In genomic region chr6:32637568-32638183, GRCm38 (mm10) we compare ENCODE assay signal across 11 mouse cellular contexts. TPM values are rescaled to one million over a fixed set of nuclear protein-coding genes. Genes with fewer than 3 reads are reported as not detected.
A peak's percentile ranks its signal among the peaks of the same experiment; 100 is the strongest.
DNase-seq lines count a peak whose midpoint lies in the region; ATAC-seq lines count a peak whose summit lies in the region.
"Had no signal": no experiment of that assay in that cellular context is flagged by ENCODE, and none has a peak within 500 bp of the region (broad histone marks: within the 10 kb centered on the region; RNA-seq: fewer than 3 reads in every experiment).

No protein-coding gene starts in this region.

- peak; percentile 79 for ATAC-seq in cerebellum, adult (ENCODE audit: insufficient number of reproducible peaks, low FRiP score, low TSS enrichment)

- DNase-seq in cerebellum, postnatal 4 days (ENCODE audit: low spot score in 2 of 2): no peak
- DNase-seq in layer of hippocampus, adult 11-12 months (ENCODE audit: low spot score): peak; percentile 17
- no peak for DNase-seq in layer of hippocampus, postnatal 36 days
- peak; percentile 6 to 28 for DNase-seq in cerebellum, adult 18-20 months
- peak; percentile 17 for DNase-seq in heart, postnatal 4 days
- DNase-seq in yolk sac, embryonic 10.5 days (ENCODE audit: low spot score): no peak
- no peak for DNase-seq in spleen, postnatal 14 days (ENCODE audit: low spot score in 2 of 2)
- DNase-seq: adrenal gland, postnatal 36 days; gastrocnemius, postnatal 36 days; kidney, adult 9 months had no signal

RNA-seq across cellular contexts. Expression of gene Plxna4, which starts 49.7 kb away (rescaled TPM):
- 100 to 1,000 TPM; 115 to 134 TPM for total RNA-seq in layer of hippocampus, postnatal 36 days (2021)
- 10 to 100 TPM; 34.3 TPM for total RNA-seq in heart, postnatal 4 days (2021)

Comparison
In these comparisons a context has a peak if more than half of its experiments do, and no peak if none do; other contexts are left out.
1. DNase-seq: peak in layer of hippocampus, adult 11-12 months (single experiment), cerebellum, adult 18-20 months (2 of 2) and heart, postnatal 4 days (single experiment); none in cerebellum, postnatal 4 days (0 of 2), layer of hippocampus, postnatal 36 days (0 of 2), yolk sac, embryonic 10.5 days (single experiment) and spleen, postnatal 14 days (0 of 2).